Mouse (Mus musculus) c-Kit-positive CD71-negative TER-119-negative erythroid progenitor cells, embryonic 14.5 days (primary cell): ENCODE results near the gene Retreg2.

Experiments
- DNase-seq: peaks from one replicate; pipeline ENCODE4 v3.0.0-alpha.2; 2013; ENCODE audit warnings: low read depth

The Retreg2 gene

GRCm38 (mm10) chr1:75142301-75143261, at the start of gene Retreg2, which contains the start of gene Cnppd1:
Gene Retreg2, plus strand, starts transcription at chr1:75142778.
Gene Cnppd1, minus strand, starts transcription at chr1:75142711.
- DNase-seq: peak; percentile 90

GRCm38 (mm10) chr1:75122211-75122610, 20.4 kb upstream of the Retreg2 start:
- no peak for DNase-seq

GRCm38 (mm10) chr1:75124346-75125321, 17.9 kb upstream of the Retreg2 start, which contains the start of gene Nhej1:
Gene Nhej1, minus strand, starts transcription at chr1:75125200.
- peak; percentile 95 for DNase-seq

GRCm38 (mm10) chr1:75125418-75125817, 17.2 kb upstream of the Retreg2 start:
- no peak for DNase-seq

GRCm38 (mm10) chr1:75128641-75129040, 13.9 kb upstream of the Retreg2 start:
- DNase-seq: no peak

- DNase-seq: no peak
These were observed 9.0 kb upstream of the Retreg2 start, which contains the start of gene Slc23a3 for GRCm38 (mm10) chr1:75133421-75134207. Gene Slc23a3, minus strand, starts transcription at chr1:75133890.

GRCm38 (mm10) chr1:75136293-75136692, 6.3 kb upstream of the Retreg2 start:
- no peak for DNase-seq

- DNase-seq: no peak
These were observed 5.8 kb upstream of the Retreg2 start for GRCm38 (mm10) chr1:75136730-75137129.

GRCm38 (mm10) chr1:75138448-75138847, 4.1 kb upstream of the Retreg2 start:
- no peak for DNase-seq

- DNase-seq: no peak
These were observed 1.9 kb upstream of the Retreg2 start for GRCm38 (mm10) chr1:75140601-75141190.

- DNase-seq: peak; percentile 58
These were observed 940 bp upstream of the Retreg2 start for GRCm38 (mm10) chr1:75141486-75142190.

GRCm38 (mm10) chr1:75145589-75145988, 3.0 kb downstream of the Retreg2 start:
- DNase-seq: no peak

- DNase-seq: no peak
These were observed 5.0 kb downstream of the Retreg2 start for GRCm38 (mm10) chr1:75147411-75148135.

GRCm38 (mm10) chr1:75148727-75149126, 6.1 kb downstream of the Retreg2 start:
- DNase-seq: no peak

GRCm38 (mm10) chr1:75155837-75156236, 13.3 kb downstream of the Retreg2 start:
- DNase-seq: no peak

GRCm38 (mm10) chr1:75158990-75159389, 16.4 kb downstream of the Retreg2 start:
- no peak for DNase-seq

GRCm38 (mm10) chr1:75159540-75160255, 17.1 kb downstream of the Retreg2 start:
- no peak for DNase-seq

- no peak for DNase-seq
These were observed 17.7 kb downstream of the Retreg2 start for GRCm38 (mm10) chr1:75160256-75160617.

- DNase-seq: no peak
These were observed 25.5 kb downstream of the Retreg2 start for GRCm38 (mm10) chr1:75168093-75168471.
